Mouse (Mus musculus): ENCODE data around the gene Inka2.

The Inka2 gene

DNA sequence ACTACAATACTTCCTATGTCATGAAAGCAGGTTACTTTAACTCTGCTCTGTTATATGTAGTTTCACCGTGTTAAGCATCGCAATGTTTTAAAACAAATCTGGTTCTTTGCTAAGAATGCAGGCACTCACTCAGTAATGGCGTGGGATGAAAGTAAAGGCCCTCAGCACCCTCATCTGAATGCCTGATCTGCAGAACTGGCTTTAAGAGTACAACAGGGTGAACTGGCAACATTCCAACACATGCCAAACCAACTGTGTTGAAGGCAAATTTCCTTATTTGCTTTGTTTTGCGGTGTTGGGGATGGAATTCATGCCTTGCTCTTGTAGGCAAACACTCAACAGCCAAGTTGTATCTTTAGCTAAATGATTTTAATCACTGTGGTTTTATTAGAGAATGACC, 29.1 kb downstream of the Inka2 start:
- DNase-seq = no peak

- DNase-seq = no peak
Observed at GRCm38 (mm10) chr3:105735285-105735684, 30.9 kb downstream of the Inka2 start.

GRCm38 (mm10) chr3:105736148-105736547, 31.7 kb downstream of the Inka2 start:
- DNase-seq = no peak

GRCm38 (mm10) chr3:105737070-105737469, 32.7 kb downstream of the Inka2 start:
- no peak for DNase-seq

DNA sequence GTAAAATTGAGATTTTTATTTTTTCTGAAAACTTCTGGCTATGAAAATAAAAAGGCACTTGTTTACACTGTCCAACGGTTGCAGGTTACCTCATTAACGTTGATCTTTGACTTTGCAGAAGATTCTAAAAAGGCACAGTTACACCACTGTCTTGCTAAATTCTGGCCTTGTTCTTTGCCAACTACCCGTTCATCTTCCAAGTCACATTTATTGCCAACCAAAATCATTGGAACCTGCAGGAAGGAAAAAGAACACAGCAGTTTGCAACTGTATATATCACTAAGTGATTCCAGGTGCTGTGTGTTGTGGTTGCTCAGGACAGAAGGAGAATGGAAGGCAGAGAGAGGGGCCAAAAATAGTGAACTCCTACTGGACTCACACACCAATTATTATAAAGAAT, 33.3 kb downstream of the Inka2 start:
- no peak for DNase-seq

DNA sequence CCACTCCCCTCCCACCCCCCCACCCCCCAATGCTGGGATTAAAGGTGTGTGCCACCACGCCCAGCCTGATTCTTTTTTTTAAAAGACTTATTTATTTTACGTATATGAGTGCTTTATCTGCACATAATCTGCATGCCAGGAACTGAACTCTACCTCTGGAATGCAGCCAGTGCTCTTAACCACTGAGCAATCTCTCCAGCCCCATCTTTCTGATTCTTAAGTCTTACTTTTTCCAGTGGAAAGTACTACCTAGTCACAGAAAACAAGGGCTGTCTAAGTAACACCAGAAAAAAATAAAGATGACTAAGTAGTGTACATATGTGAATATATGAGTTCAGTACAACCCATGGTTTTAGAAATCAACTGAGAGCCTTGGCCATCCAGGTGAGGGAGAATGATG, 42.1 kb downstream of the Inka2 start:
- no peak for DNase-seq

GRCm38 (mm10) chr3:105750810-105751209, 46.4 kb downstream of the Inka2 start:
- no peak for DNase-seq

GRCm38 (mm10) chr3:105754184-105754583, 49.8 kb downstream of the Inka2 start:
- no peak for DNase-seq

DNA sequence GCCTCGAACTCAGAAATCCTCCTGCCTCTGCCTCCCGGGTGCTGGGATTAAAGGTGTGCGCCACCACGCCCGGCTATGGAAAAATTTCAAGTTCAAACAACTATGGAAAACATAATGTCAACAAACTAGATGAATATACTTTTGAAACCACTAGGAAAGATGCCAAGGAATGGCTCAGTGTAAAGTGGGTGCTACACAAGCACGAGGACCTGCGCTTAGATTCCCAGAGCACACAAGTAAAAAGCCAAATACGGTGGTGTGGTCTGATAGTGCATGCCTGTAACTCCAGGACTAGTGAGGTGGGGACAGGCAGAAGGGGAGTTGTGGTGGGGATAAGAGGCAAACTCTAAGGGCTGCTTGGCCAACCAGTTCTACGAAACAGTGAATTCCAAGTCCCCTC, 50.7 kb downstream of the Inka2 start:
- DNase-seq = no peak

GRCm38 (mm10) chr3:105756505-105756904, 52.1 kb downstream of the Inka2 start:
- DNase-seq = no peak

DNA sequence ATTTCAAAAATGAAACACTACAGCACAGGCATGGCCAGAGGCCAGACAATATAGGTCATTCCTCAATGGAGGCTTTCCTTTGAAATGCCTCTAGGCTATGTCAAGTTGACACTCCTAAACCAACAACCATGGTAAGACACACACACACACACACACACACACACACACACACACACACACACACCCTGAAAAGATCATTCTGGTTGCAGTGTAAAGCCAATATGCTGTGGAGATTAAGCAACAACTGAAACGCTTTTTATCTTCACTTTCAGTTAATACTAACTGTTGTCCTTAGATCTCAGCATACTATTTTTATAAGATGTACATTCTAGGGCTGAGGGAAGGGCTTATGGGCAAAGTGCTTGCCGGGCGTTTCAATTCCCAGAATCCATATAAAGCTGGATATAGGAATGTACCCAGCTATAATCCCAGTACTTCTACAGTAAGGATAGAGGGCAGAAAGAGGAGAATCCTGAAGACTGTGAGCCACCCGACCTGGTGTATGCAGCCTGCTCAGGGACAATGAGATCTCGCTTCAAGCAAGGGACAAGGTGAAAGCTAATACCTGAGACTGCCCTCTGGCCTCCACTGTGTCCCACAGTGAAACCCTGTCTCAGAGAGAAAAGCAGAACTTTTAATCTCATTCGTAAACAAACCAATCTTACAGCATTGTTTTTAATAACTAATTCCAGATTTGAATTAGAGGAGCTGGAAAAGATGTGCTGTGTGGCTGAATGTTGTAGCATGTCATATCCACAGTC, 53.1 kb downstream of the Inka2 start:
- DNase-seq = no peak

- no peak for DNase-seq
Observed at GRCm38 (mm10) chr3:105758098-105758497, 53.7 kb downstream of the Inka2 start.

GRCm38 (mm10) chr3:105758658-105759057, 54.3 kb downstream of the Inka2 start:
- DNase-seq = no peak

DNA sequence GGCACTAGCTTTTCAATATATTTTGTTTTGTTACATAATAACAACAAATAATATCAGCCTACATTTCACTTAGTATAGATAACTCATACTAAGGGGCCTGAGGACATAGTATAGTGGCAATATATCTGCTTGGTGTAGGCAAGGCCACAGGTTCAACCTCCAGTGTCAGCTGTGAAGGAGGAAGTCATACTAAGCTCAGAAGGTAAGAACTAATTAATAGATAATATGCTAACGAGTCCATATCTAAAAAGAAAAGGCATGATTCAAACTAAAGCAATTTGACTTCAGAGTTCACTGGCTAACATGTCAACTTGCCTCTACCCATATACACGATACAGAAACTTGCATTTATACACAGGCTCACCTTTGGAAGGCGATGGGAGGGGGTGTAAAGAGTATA, 55.7 kb downstream of the Inka2 start:
- no peak for DNase-seq

DNA sequence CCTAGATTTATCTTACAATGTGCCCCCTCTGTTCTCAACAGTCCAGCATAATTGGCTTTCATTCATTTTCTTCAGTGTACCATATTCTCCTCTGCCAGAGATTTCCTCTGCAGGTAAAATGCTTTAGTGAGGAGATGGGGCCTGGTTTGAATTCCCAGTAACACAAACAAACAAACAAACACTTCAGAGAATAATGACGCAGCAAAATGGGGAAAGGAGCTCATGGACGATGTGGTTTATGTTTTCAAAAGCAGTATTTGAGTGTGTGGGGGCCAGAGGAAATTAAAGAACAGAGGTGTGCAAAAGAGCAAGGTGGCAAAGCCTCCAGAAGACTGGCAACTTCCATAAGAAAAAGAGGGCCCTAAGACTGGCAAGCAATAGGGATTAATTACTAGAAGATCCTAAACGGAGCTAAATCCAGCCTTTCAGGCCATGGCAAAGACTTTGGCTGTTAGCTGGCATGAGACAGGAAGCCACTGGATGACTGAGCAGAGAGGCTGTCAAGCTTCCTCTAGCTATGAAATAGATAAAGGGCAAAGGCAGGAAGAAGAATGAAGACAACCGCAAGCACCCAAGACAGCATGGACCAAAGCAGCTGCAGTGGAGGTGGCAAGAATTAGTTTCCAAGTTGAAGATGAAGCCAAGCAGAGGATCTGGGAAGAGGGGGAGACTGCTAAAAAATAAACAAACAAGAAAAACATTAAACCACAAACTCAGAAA, 58.9 kb downstream of the Inka2 start:
- peak; percentile 51 for DNase-seq

- peak; percentile 51 for DNase-seq
Observed at GRCm38 (mm10) chr3:105768529-105768928, 64.1 kb downstream of the Inka2 start.

DNA sequence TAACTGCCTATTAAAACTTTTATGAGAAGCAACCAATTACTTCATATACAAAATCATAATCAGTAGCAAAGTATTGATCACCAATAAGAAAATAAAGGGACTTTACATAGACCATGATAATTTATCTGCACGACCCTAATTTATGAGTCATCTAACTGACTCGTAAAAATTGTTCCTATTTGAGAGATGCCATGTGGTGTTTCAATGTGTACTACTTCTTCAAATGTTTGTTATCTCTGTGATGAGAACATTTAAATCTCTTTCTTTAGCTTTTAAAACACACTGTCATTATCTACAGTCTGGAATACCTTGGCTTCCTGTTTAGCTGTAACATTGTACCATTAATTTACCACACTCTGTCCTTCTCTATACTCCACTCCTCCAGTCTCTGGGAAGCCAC, 65.0 kb downstream of the Inka2 start:
- DNase-seq = no peak
